Mouse (Mus musculus) liver, embryonic 16.5 days (tissue): ENCODE results near the gene Arglu1. TPM values are rescaled to one million over a fixed set of nuclear protein-coding genes. Genes with fewer than 3 reads are reported as not detected.

Experiments
- ATAC-seq: fragments of 200-750 bp; cut with Nextera tagmentation; 2 replicates; pipeline ENCODE4 v1.8.0; 2017; ENCODE audit warnings: low read depth, mild to moderate bottlenecking, moderate number of reproducible peaks, moderate library complexity
- H3K27ac ChIP-seq: fragments of 300-500 bp; sonication (generic); 2 replicates; pipeline ENCODE4 v1.5.1; 2014; ENCODE audit warnings: mild to moderate bottlenecking, low read length
- H3K27me3 ChIP-seq: fragments of 300-500 bp; sonication (generic); 2 replicates; pipeline ENCODE4 v1.6.1; 2014; ENCODE audit warnings: low read depth, low read length, mixed read lengths; ENCODE audit not compliant: control insufficient read depth, insufficient read depth
- H3K36me3 ChIP-seq: fragments of 300-500 bp; sonication (generic); 2 replicates; pipeline ENCODE4 v1.6.1; 2014; ENCODE audit warnings: mild to moderate bottlenecking; ENCODE audit not compliant: control insufficient read depth, insufficient read depth
- H3K4me1 ChIP-seq: fragments of 300-500 bp; sonication (generic); 2 replicates; pipeline ENCODE4 v1.6.1; 2014; ENCODE audit warnings: low read depth, low read length, mixed read lengths; ENCODE audit not compliant: control insufficient read depth
- H3K4me2 ChIP-seq: fragments of 300-500 bp; sonication (generic); 2 replicates; pipeline ENCODE4 v1.6.1; 2014; ENCODE audit warnings: low read depth, low read length, mixed read lengths
- H3K4me3 ChIP-seq: fragments of 300-500 bp; sonication (generic); 2 replicates; pipeline ENCODE4 v1.5.1; 2014; ENCODE audit warnings: low read depth, mild to moderate bottlenecking, low read length
- H3K9ac ChIP-seq: fragments of 300-500 bp; sonication (generic); 2 replicates; pipeline ENCODE4 v1.6.1; 2014; ENCODE audit warnings: low read depth, low read length
- H3K9me3 ChIP-seq: fragments of 300-500 bp; sonication (generic); replicated peaks from 2 replicates; pipeline ENCODE4 v1.6.1; 2016; ENCODE audit warnings: low read length; ENCODE audit not compliant: control insufficient read depth
- WGBS: fragments of 180-500 bp; shearing (Covaris S2); extraction: QIAGEN DNeasy Blood & Tissue Kit; methylation state at CpG from one replicate; pipeline ENCODE4 v1.1.7; 2014; ENCODE audit not compliant: insufficient replicate concordance; 5-methylcytosine and 5-hydroxymethylcytosine counted together
- microRNA-seq: library from miRNA; unstranded; fragments of <30 nt; microRNA quantifications from one replicate; pipeline ENCODE4, GENCODE M21; 2016
- polyA plus RNA-seq: library from polyadenylated mRNA; unstranded; fragments of >200 nt; fragmentation: Nextera tagmentation; extraction: Ambion mirVana; gene quantifications from 2 replicates; pipeline ENCODE4 v1.2.1, GENCODE M21; 2015

The Arglu1 gene
- polyA plus RNA-seq, 1 experiment from 2014 or later = 24.7 TPM

DNA sequence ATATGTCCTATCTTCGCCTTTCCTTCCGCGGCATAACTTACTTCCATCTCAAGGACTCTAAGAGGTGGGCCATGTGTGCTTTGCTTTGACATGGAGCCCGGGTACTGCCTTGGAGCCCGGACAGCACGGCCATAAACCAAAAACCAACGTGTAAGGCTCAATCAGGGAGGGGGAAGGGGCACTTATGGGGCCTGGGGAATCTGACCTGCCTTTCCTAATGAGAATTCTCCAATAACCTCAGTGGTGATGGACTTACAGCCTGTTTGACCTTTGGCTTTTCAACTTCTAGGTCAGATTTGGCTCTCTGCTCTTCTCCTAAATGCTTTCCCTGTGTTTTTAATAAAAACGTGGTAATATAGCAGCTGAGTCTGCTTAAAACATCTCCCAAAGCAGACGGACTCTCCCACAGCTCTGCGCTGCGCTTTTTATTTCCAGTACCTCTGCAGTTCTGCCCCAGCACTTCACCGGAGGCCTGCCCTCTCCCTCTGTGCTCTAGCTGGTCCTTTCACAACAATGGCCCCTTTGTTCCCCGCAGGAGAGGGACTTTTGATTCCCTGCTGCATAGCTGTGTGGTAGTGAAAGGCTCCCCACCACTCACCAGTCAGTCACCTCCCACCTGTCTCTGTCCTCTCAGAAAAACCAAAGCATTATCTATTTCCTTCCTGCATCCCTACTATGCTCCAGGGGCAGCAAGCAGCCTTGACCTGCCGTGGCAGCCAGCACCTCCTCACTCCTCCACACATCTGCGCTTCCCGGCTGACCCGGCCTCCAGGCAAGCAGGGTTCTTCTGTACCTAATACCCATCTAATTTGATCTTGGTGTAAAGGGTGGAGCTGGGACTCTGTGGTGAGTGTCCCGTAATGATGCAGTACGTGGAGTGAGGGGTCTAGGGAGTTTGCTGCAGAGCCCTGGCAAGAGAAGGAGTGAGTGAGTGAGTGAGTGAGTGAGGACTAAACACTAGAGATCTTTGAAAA lies 70.8 kb downstream of the Arglu1 start:
- Histone ChIP-seq H3K9me3 (no peaks in the 10 kb centered on the region), H3K4me3 (no peak overlapping the region), H3K27me3 (no peaks in the 10 kb centered on the region), H3K4me1 (no peaks in the 10 kb centered on the region), H3K36me3 (no peaks in the 10 kb centered on the region), H3K9ac (no peak overlapping the region), H3K27ac (no peak overlapping the region), H3K4me2 (no peak overlapping the region)
- ATAC-seq = no peak
- WGBS = 68% methylated on average over 19 of the region's 19 CpGs

Small RNAs within 50 kb of the gene (microRNA-seq; reads per million reads assigned to microRNA genes)
- 6.9 reads per million, percentile 21 among the genes with 10 or more reads in this experiment for gene Mir7654

Other genes with a start within 250 kb of the Arglu1 start
- gene Efnb2, start 29.3 kb downstream of the Arglu1 start, polyA plus RNA-seq = 0.54 and 0.67 TPM in 2 replicates